Mouse (Mus musculus): Measurements from ENCODE around the gene Myt1l. TPM values are rescaled to one million over a fixed set of nuclear protein-coding genes. Genes with fewer than 3 reads are reported as not detected.
A peak's percentile ranks its signal among the peaks of the same experiment; 100 is the strongest.

Myt1l gene
- total RNA-seq (2021): 100 to 1,000 TPM; 218 to 245 TPM

GRCm38 (mm10) chr12:29528031-29528771 lies at the start of gene Myt1l:
Myt1l (plus strand) TSS chr12:29528384.
- intact Hi-C loops (cut with DNase I): loop anchor here (5.0 kb wide), 1 partner anchor 176 kb away; no protein-coding TSS in a partner anchor
- peak; percentile 59 to 70 for DNase-seq (ENCODE audit: low spot score in 2 of 2)

GRCm38 (mm10) chr12:29486424-29487035 lies 41.7 kb upstream of the Myt1l start:
- intact Hi-C loops (cut with DNase I): no loop called here
- DNase-seq (ENCODE audit: low spot score in 2 of 2): peak; percentile 13 to 42

GRCm38 (mm10) chr12:29526236-29526644 lies 1.9 kb upstream of the Myt1l start:
- peak in 1 of 2 experiments; percentile 84 for DNase-seq (ENCODE audit: low spot score in 2 of 2)
- intact Hi-C loops (cut with DNase I): loop anchor here (2.0 to 5.0 kb wide), 2 partner anchors 174 to 235 kb away; no protein-coding TSS in a partner anchor

- peak; percentile 84 to 89 for DNase-seq (ENCODE audit: low spot score in 2 of 2)
- intact Hi-C loops (cut with DNase I): loop anchor here (1.0 to 5.0 kb wide), 3 partner anchors 159 to 236 kb away; no protein-coding TSS in a partner anchor
Measured at GRCm38 (mm10) chr12:29527048-29527761, 979 bp upstream of the Myt1l start.

GRCm38 (mm10) chr12:29530241-29530725 lies 2.1 kb downstream of the Myt1l start:
- peak in 1 of 2 experiments; percentile 58 for DNase-seq (ENCODE audit: low spot score in 2 of 2)
- intact Hi-C loops (cut with DNase I): loop anchor here (10.0 kb wide), 2 partner anchors 655 to 945 kb away; partner anchors contain the start of gene Allc

GRCm38 (mm10) chr12:29530823-29531222 lies 2.6 kb downstream of the Myt1l start:
- intact Hi-C loops (cut with DNase I): loop anchor here (10.0 kb wide), 2 partner anchors 656 to 946 kb away; partner anchors contain the start of gene Allc
- DNase-seq (ENCODE audit: low spot score in 2 of 2): no peak

GRCm38 (mm10) chr12:29533071-29533876 lies 5.1 kb downstream of the Myt1l start:
- DNase-seq (ENCODE audit: low spot score in 2 of 2): peak; percentile 60 to 76
- intact Hi-C loops (cut with DNase I): loop anchor here (10.0 kb wide), 2 partner anchors 658 to 948 kb away; partner anchors contain the start of gene Allc

GRCm38 (mm10) chr12:29534326-29534725 lies 6.1 kb downstream of the Myt1l start:
- peak; percentile 60 to 83 for DNase-seq (ENCODE audit: low spot score in 2 of 2)

GRCm38 (mm10) chr12:29534761-29535300 lies 6.6 kb downstream of the Myt1l start:
- intact Hi-C loops (cut with DNase I): loop anchor here (2.0 to 10.0 kb wide), 4 partner anchors 22 to 950 kb away; partner anchors contain the start of gene Allc
- peak; percentile 71 to 77 for DNase-seq (ENCODE audit: low spot score in 2 of 2)

More at GRCm38 (mm10) chr12:29534326-29534725, 6.1 kb downstream of the Myt1l start:
- intact Hi-C loops (cut with DNase I): loop anchor here (2.0 to 10.0 kb wide), 4 partner anchors 22 to 950 kb away; partner anchors contain the start of gene Allc

- intact Hi-C loops (cut with DNase I): loop anchor here (2.0 to 10.0 kb wide), 3 partner anchors 93 to 953 kb away; partner anchors contain the start of gene Allc
- DNase-seq (ENCODE audit: low spot score in 2 of 2): peak in 1 of 2 experiments; percentile 44
Measured at GRCm38 (mm10) chr12:29537916-29538315, 9.7 kb downstream of the Myt1l start.

- intact Hi-C loops (cut with DNase I): loop anchor here (2.0 to 10.0 kb wide), 3 partner anchors 92 to 954 kb away; partner anchors contain the start of gene Allc
Measured at GRCm38 (mm10) chr12:29538456-29538855, 10.3 kb downstream of the Myt1l start.

GRCm38 (mm10) chr12:29539106-29539505 lies 10.9 kb downstream of the Myt1l start:
- intact Hi-C loops (cut with DNase I): loop anchor here (2.0 to 10.0 kb wide), 3 partner anchors 92 to 954 kb away; partner anchors contain the start of gene Allc
- no peak for DNase-seq (ENCODE audit: low spot score in 2 of 2)

More at GRCm38 (mm10) chr12:29538456-29538855, 10.3 kb downstream of the Myt1l start:
- peak in 1 of 2 experiments; percentile 58 for DNase-seq (ENCODE audit: low spot score in 2 of 2)

- no peak for DNase-seq (ENCODE audit: low spot score in 2 of 2)
- intact Hi-C loops (cut with DNase I): no loop called here
Measured at GRCm38 (mm10) chr12:29540741-29541140, 12.6 kb downstream of the Myt1l start.

GRCm38 (mm10) chr12:29546073-29546472 lies 17.9 kb downstream of the Myt1l start:
- DNase-seq (ENCODE audit: low spot score in 2 of 2): no peak
- intact Hi-C loops (cut with DNase I): no loop called here

- no peak for DNase-seq (ENCODE audit: low spot score in 2 of 2)
- intact Hi-C loops (cut with DNase I): no loop called here
Measured at GRCm38 (mm10) chr12:29547112-29547511, 18.9 kb downstream of the Myt1l start.

- DNase-seq (ENCODE audit: low spot score in 2 of 2): peak in 1 of 2 experiments; percentile 72
- intact Hi-C loops (cut with DNase I): no loop called here
Measured at GRCm38 (mm10) chr12:29547755-29548154, 19.6 kb downstream of the Myt1l start.

- intact Hi-C loops (cut with DNase I): loop anchor here (10.0 kb wide), 1 partner anchor 778 kb away; no protein-coding TSS in a partner anchor
- no peak for DNase-seq (ENCODE audit: low spot score in 2 of 2)
Measured at GRCm38 (mm10) chr12:29553138-29553537, 25.0 kb downstream of the Myt1l start.

GRCm38 (mm10) chr12:29555718-29556117 lies 27.5 kb downstream of the Myt1l start:
- DNase-seq (ENCODE audit: low spot score in 2 of 2): peak; percentile 59 to 94
- intact Hi-C loops (cut with DNase I): loop anchor here (2.0 to 10.0 kb wide), 2 partner anchors 21 to 781 kb away; no protein-coding TSS in a partner anchor
